Mouse (Mus musculus): Measurements from ENCODE around the gene Lamc1. TPM values are rescaled to one million over a fixed set of nuclear protein-coding genes. Genes with fewer than 3 reads are reported as not detected.

Lamc1 gene
- polyA plus RNA-seq, 1 experiment from 2014 or later, result 25.6 TPM

- Histone ChIP-seq H3K9me3 (replicated peaks) (no peaks in the 10 kb centered on the region), H3K27me3 (ENCODE audit: low read depth, poor library complexity, severe bottlenecking) (no peaks in the 10 kb centered on the region), H3K4me1 (peaks cover 22% of the 10 kb centered on the region), H3K36me3 (no peaks in the 10 kb centered on the region), H3K4me3 (no peak overlapping the region), H3K27ac (no peak overlapping the region)
- DNase-seq (ENCODE audit: low spot score), result no peak
- 84% methylated on average over 8 of the region's 8 CpGs for WGBS
These were observed 47.4 kb downstream of the Lamc1 start for GRCm38 (mm10) chr1:153285188-153285587.

- DNase-seq (ENCODE audit: low spot score), result no peak
- 86% methylated on average over 5 of the region's 5 CpGs for WGBS
- Histone ChIP-seq H3K27ac (no peak overlapping the region), H3K36me3 (no peaks in the 10 kb centered on the region), H3K4me1 (peaks cover 22% of the 10 kb centered on the region), H3K27me3 (ENCODE audit: low read depth, poor library complexity, severe bottlenecking) (no peaks in the 10 kb centered on the region), H3K4me3 (no peak overlapping the region), H3K9me3 (replicated peaks) (no peaks in the 10 kb centered on the region)
These were observed 50.1 kb downstream of the Lamc1 start for GRCm38 (mm10) chr1:153282342-153282975.

GRCm38 (mm10) chr1:153281483-153281882, 51.1 kb downstream of the Lamc1 start:
- H3K9me3 ChIP-seq (replicated peaks), result no peaks in the 10 kb centered on the region
- H3K27me3 ChIP-seq (ENCODE audit: low read depth, poor library complexity, severe bottlenecking), result no peaks in the 10 kb centered on the region
- no peak overlapping the region for H3K27ac ChIP-seq
- H3K36me3 ChIP-seq, result no peaks in the 10 kb centered on the region
- no peak overlapping the region for H3K4me3 ChIP-seq
- DNase-seq (ENCODE audit: low spot score), result no peak
- H3K4me1 ChIP-seq, result peaks cover 22% of the 10 kb centered on the region
- WGBS, result 38% methylated on average over 4 of the region's 4 CpGs

- WGBS, result 79% methylated on average over 5 of the region's 5 CpGs
- H3K27ac ChIP-seq, result no peak overlapping the region
These were observed 52.2 kb downstream of the Lamc1 start for GRCm38 (mm10) chr1:153280411-153280810.

DNA sequence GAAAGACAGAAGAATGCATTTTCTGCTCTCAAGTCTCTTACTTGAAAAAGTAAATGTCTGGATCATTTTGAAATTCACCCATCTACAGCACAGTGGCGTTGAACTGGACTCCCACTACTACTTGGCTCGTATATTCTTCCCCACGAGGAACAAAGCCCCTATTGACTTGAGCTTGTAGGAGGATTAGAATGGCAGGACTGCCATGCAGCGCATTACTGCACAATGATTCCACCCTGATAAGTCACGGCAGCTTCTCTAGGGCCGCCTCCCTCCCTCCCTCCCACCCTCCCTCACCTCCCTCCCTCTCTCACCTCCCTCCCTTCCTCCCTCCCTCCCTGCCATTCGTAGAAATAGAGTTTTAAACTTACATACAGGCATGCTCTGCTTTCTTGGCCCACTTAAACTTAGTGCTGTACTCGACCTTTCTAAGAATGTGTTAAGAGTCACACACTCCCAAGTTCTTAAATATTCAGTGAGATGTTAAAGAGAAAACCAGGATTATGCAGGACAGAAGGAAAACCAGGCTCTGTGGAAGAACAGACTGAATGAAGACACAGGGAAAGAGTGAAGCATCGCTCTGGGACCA, 54.5 kb downstream of the Lamc1 start:
- Histone ChIP-seq H3K36me3 (no peaks in the 10 kb centered on the region), H3K4me1 (peaks cover 18% of the 10 kb centered on the region), H3K4me3 (no peak overlapping the region), H3K9me3 (replicated peaks) (no peaks in the 10 kb centered on the region), H3K27me3 (ENCODE audit: low read depth, poor library complexity, severe bottlenecking) (no peaks in the 10 kb centered on the region), H3K27ac (no peak overlapping the region)
- DNase-seq (ENCODE audit: low spot score), result no peak
- 80% methylated on average over 9 of the region's 9 CpGs for WGBS

More at GRCm38 (mm10) chr1:153280411-153280810, 52.2 kb downstream of the Lamc1 start:
- Histone ChIP-seq H3K27me3 (ENCODE audit: low read depth, poor library complexity, severe bottlenecking) (no peaks in the 10 kb centered on the region), H3K36me3 (no peaks in the 10 kb centered on the region), H3K4me3 (no peak overlapping the region), H3K9me3 (replicated peaks) (no peaks in the 10 kb centered on the region), H3K4me1 (peaks cover 22% of the 10 kb centered on the region)
- no peak for DNase-seq (ENCODE audit: low spot score)

GRCm38 (mm10) chr1:153275466-153275865, 57.1 kb downstream of the Lamc1 start:
- Histone ChIP-seq H3K4me3 (no peak overlapping the region), H3K9me3 (replicated peaks) (no peaks in the 10 kb centered on the region), H3K27me3 (ENCODE audit: low read depth, poor library complexity, severe bottlenecking) (no peaks in the 10 kb centered on the region), H3K4me1 (peaks cover 2% of the 10 kb centered on the region), H3K27ac (no peak overlapping the region), H3K36me3 (no peaks in the 10 kb centered on the region)
- 84% methylated on average over 5 of the region's 5 CpGs for WGBS
- DNase-seq (ENCODE audit: low spot score), result no peak

DNA sequence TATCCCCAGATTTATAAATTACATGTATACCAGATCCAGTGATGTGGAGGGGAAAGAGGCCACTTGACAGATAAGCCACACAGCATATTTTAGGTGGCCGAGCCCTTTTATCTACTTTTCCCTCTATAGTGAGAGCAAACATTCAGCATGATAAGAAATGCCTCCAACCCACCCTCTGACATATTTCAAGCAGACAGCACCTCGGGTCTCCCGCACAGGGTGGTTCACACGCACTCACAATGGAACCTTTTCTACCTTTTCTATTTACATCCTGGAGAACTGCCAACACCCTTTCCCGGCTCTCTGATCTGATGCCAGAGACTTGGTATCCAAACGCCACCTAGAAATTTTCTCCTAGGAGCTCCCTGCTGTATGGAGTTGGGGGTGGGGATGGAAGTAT, 58.0 kb downstream of the Lamc1 start:
- no peak overlapping the region for H3K4me3 ChIP-seq
- no peak overlapping the region for H3K27ac ChIP-seq
- H3K36me3 ChIP-seq, result no peaks in the 10 kb centered on the region
- H3K9me3 ChIP-seq (replicated peaks), result no peaks in the 10 kb centered on the region
- DNase-seq (ENCODE audit: low spot score), result no peak
- no peaks in the 10 kb centered on the region for H3K4me1 ChIP-seq
- WGBS, result 88% methylated on average over 6 of the region's 6 CpGs
- H3K27me3 ChIP-seq (ENCODE audit: low read depth, poor library complexity, severe bottlenecking), result no peaks in the 10 kb centered on the region

GRCm38 (mm10) chr1:153273657-153274056, 58.9 kb downstream of the Lamc1 start:
- 64% methylated on average over 8 of the region's 8 CpGs for WGBS
- Histone ChIP-seq H3K27me3 (ENCODE audit: low read depth, poor library complexity, severe bottlenecking) (no peaks in the 10 kb centered on the region), H3K9me3 (replicated peaks) (no peaks in the 10 kb centered on the region), H3K4me1 (no peaks in the 10 kb centered on the region), H3K27ac (no peak overlapping the region), H3K4me3 (no peak overlapping the region), H3K36me3 (no peaks in the 10 kb centered on the region)
- DNase-seq (ENCODE audit: low spot score), result no peak

DNA sequence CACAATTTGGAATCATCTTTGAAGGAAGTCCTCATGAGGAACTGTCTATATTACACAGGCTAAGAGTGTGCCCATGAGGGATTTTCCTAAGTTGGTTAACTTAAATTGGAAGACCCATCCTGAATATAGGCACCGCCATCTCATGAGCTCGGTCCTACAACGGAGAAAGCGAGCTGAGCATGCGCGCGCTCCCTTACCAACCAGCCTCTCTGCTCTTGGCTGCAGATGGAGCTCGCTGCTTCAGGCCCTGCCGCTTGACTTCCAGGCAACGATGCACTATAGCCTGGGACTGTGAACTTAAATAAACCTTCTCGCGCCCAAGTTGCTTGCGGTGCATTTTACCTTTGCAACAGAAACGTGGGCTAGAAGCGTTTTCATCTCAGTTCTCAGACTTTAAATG, 61.8 kb downstream of the Lamc1 start:
- no peaks in the 10 kb centered on the region for H3K4me1 ChIP-seq

DNA sequence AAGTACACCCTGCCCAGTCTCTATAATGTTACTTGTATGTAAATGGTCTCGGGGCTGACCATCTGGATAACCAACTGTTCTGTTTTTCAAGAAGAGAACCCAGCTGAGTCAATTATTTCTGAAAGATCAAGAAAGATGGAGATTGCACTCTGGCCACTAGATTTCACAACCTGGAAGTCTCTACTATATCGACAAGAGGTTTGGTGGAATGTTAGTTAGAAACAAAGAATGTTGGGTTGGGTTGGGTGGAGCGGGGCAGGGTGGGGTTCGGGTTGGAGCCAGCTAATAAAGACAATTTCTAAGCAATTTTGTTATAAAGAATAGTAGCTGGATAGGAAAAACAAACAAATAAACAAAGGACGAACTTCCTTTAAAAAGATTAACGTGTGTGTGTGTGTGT, 62.9 kb downstream of the Lamc1 start:
- peaks cover 7% of the 10 kb centered on the region; the same call in 1 of the 2 replicates for H3K4me1 ChIP-seq
- no peak overlapping the region for H3K4me3 ChIP-seq
- no peak overlapping the region for H3K27ac ChIP-seq
- 93% methylated on average over 6 of the region's 6 CpGs for WGBS
- no peaks in the 10 kb centered on the region for H3K36me3 ChIP-seq
- no peak for DNase-seq (ENCODE audit: low spot score)
- H3K27me3 ChIP-seq (ENCODE audit: low read depth, poor library complexity, severe bottlenecking), result no peaks in the 10 kb centered on the region
- H3K9me3 ChIP-seq (replicated peaks), result no peaks in the 10 kb centered on the region

More for the DNA sequence above, 61.8 kb downstream of the Lamc1 start:
- 95% methylated on average over 15 of the region's 15 CpGs for WGBS
- Histone ChIP-seq H3K4me3 (no peak overlapping the region), H3K9me3 (replicated peaks) (no peaks in the 10 kb centered on the region), H3K27ac (no peak overlapping the region), H3K36me3 (no peaks in the 10 kb centered on the region), H3K27me3 (ENCODE audit: low read depth, poor library complexity, severe bottlenecking) (no peaks in the 10 kb centered on the region)
- no peak for DNase-seq (ENCODE audit: low spot score)

DNA sequence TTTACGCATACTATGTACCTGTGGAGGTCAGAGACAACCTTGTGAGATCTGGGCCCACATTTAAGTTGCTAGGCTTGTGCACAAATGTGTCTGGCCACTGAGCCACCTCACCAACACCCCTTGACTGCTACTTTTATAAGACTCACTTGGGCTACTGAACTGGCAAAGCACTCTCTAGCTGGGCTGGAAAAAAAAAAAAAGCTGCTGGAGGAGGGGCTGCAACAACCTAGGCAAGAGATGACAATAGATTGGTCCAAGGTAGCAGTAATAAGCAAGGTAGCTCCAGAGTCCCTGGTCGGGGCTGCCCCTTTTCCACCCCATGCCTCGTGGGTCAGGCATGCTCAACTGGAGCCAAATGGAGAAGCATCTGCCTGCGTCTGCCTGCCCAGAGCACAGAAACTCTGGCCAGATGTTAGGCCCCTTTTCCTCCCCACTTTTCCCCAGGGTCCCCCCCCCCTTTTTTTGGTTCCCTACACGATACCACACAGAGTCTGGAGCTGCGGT, 63.7 kb downstream of the Lamc1 start:
- Histone ChIP-seq H3K27me3 (ENCODE audit: low read depth, poor library complexity, severe bottlenecking) (no peaks in the 10 kb centered on the region), H3K9me3 (replicated peaks) (no peaks in the 10 kb centered on the region), H3K4me3 (no peak overlapping the region), H3K4me1 (peaks cover 7% of the 10 kb centered on the region; the same call in 1 of the 2 replicates), H3K36me3 (no peaks in the 10 kb centered on the region), H3K27ac (no peak overlapping the region)
- DNase-seq (ENCODE audit: low spot score), result no peak
- WGBS, result 85% methylated on average over 6 of the region's 6 CpGs

DNA sequence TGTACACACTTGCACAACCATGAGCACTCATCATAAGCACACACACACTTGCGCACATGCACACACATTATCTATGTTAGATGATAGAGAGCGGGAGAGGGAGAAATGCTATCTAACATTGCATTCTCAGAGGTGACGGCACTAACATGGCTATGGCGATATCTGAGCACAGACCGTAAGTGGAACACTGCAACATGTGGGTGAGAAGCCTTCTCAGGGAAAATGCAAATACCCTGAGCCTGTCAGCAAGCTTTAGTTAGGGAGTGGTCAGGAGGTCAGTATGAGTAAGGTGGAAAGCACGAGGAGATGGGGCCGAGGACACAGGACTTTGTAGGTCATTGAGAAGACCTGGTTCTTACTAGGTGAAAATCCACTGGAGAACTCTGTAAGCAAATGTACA, 64.3 kb downstream of the Lamc1 start:
- 90% methylated on average over 7 of the region's 7 CpGs for WGBS

DNA sequence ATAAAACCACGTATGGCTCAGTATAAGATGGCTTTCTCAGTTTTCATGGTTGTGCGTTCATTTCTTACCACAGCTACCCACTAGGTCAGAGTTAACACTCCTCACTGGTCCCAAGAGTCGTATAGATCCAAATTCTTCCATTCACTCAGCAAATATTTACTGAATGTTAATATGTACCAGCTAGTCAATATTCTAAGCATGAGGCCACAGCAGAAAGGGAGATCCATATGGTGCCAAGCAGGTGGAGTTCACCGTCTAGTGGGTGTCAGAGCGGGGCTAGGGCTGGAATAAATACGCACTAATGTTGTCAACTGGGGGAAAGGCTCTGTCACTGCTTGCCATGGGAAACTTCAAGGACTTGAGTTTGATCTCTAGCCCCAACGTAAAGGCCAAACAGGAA, 64.9 kb downstream of the Lamc1 start:
- Histone ChIP-seq H3K9me3 (replicated peaks) (no peaks in the 10 kb centered on the region), H3K4me3 (no peak overlapping the region), H3K4me1 (peaks cover 7% of the 10 kb centered on the region; the same call in 1 of the 2 replicates), H3K36me3 (no peaks in the 10 kb centered on the region), H3K27ac (no peak overlapping the region), H3K27me3 (ENCODE audit: low read depth, poor library complexity, severe bottlenecking) (no peaks in the 10 kb centered on the region)
- WGBS, result 93% methylated on average over 7 of the region's 7 CpGs
- DNase-seq (ENCODE audit: low spot score), result no peak

More for the DNA sequence above, 64.3 kb downstream of the Lamc1 start:
- Histone ChIP-seq H3K36me3 (no peaks in the 10 kb centered on the region), H3K27ac (no peak overlapping the region), H3K4me3 (no peak overlapping the region), H3K4me1 (peaks cover 7% of the 10 kb centered on the region; the same call in 1 of the 2 replicates), H3K27me3 (ENCODE audit: low read depth, poor library complexity, severe bottlenecking) (no peaks in the 10 kb centered on the region), H3K9me3 (replicated peaks) (no peaks in the 10 kb centered on the region)
- no peak for DNase-seq (ENCODE audit: low spot score)

Data from limb, embryonic 10.5 days (tissue).